Mouse (Mus musculus): Measurements from ENCODE around the gene Ppp2r5c.

Ppp2r5c gene

GRCm38 (mm10) chr12:110444530-110444929, 2.4 kb upstream of the Ppp2r5c start:
- peak; percentile 45 for DNase-seq

- DNase-seq, result no peak
Measured at GRCm38 (mm10) chr12:110445775-110446174, 1.1 kb upstream of the Ppp2r5c start.

- DNase-seq, result peak; percentile 79
Measured at GRCm38 (mm10) chr12:110447306-110447705, 386 bp downstream of the Ppp2r5c start.

- DNase-seq, result peak; percentile 25
Measured at GRCm38 (mm10) chr12:110448767-110449166, 1.8 kb downstream of the Ppp2r5c start.

- DNase-seq, result peak; percentile 55
Measured at GRCm38 (mm10) chr12:110454223-110454622, 7.3 kb downstream of the Ppp2r5c start.

- DNase-seq, result no peak
Measured at GRCm38 (mm10) chr12:110456024-110456423, 9.1 kb downstream of the Ppp2r5c start.

- no peak for DNase-seq
Measured at GRCm38 (mm10) chr12:110458667-110459066, 11.7 kb downstream of the Ppp2r5c start.

- peak; percentile 88 for DNase-seq
Measured at GRCm38 (mm10) chr12:110460418-110461300, 13.7 kb downstream of the Ppp2r5c start.

GRCm38 (mm10) chr12:110463711-110464110, 16.8 kb downstream of the Ppp2r5c start:
- DNase-seq, result no peak

GRCm38 (mm10) chr12:110471426-110471825, 24.5 kb downstream of the Ppp2r5c start:
- DNase-seq, result no peak

GRCm38 (mm10) chr12:110472247-110472646, 25.3 kb downstream of the Ppp2r5c start:
- no peak for DNase-seq

- no peak for DNase-seq
Measured at GRCm38 (mm10) chr12:110474497-110474896, 27.6 kb downstream of the Ppp2r5c start.

GRCm38 (mm10) chr12:110476561-110476960, 29.6 kb downstream of the Ppp2r5c start:
- no peak for DNase-seq

GRCm38 (mm10) chr12:110477906-110478305, 31.0 kb downstream of the Ppp2r5c start:
- no peak for DNase-seq

GRCm38 (mm10) chr12:110478601-110479008, 31.7 kb downstream of the Ppp2r5c start:
- DNase-seq, result no peak

GRCm38 (mm10) chr12:110479268-110479667, 32.3 kb downstream of the Ppp2r5c start:
- no peak for DNase-seq

- no peak for DNase-seq
Measured at GRCm38 (mm10) chr12:110480701-110481100, 33.8 kb downstream of the Ppp2r5c start.

GRCm38 (mm10) chr12:110483761-110484160, 36.8 kb downstream of the Ppp2r5c start:
- no peak for DNase-seq

- no peak for DNase-seq
Measured at GRCm38 (mm10) chr12:110484824-110485584, 38.1 kb downstream of the Ppp2r5c start.

- DNase-seq, result peak; percentile 74
Measured at GRCm38 (mm10) chr12:110485585-110486331, 38.8 kb downstream of the Ppp2r5c start.

GRCm38 (mm10) chr12:110486852-110487251, 39.9 kb downstream of the Ppp2r5c start:
- DNase-seq, result no peak

- no peak for DNase-seq
Measured at GRCm38 (mm10) chr12:110488031-110488430, 41.1 kb downstream of the Ppp2r5c start.
